Mouse (Mus musculus): ENCODE measurements at regions not wholly inside any gene's neighbourhood (a gene's known extent, or its start where the extent isn't known, plus 50 kb on each side); places are given as distances from the start of the nearest gene placed in this dataset.

GRCm38 (mm10) chr3:107826241-107826760 is 50.7 kb upstream of the Eps8l3 start:
- ATAC-seq (ENCODE audit: low TSS enrichment): no peak

- ATAC-seq (ENCODE audit: low TSS enrichment): peak; percentile 45; the same call in 1 of the 2 replicates
Measured at GRCm38 (mm10) chr3:107825468-107825867, 51.6 kb upstream of the Eps8l3 start.

GRCm38 (mm10) chr3:107824378-107824777 is 52.7 kb upstream of the Eps8l3 start:
- no peak for ATAC-seq (ENCODE audit: low TSS enrichment)

GRCm38 (mm10) chr3:107823655-107824266 is 53.3 kb upstream of the Eps8l3 start:
- 0 out of 2 replicates have a peak, but pooled peaks have one; percentile 14 for ATAC-seq (ENCODE audit: low TSS enrichment)

GRCm38 (mm10) chr3:107823177-107823576 is 53.9 kb upstream of the Eps8l3 start:
- no peak for ATAC-seq (ENCODE audit: low TSS enrichment)

- ATAC-seq (ENCODE audit: low TSS enrichment): no peak
Measured at GRCm38 (mm10) chr3:107822499-107822898, 54.5 kb upstream of the Eps8l3 start.

- no peak for ATAC-seq (ENCODE audit: low TSS enrichment)
Measured at GRCm38 (mm10) chr3:107821952-107822351, 55.1 kb upstream of the Eps8l3 start.

GRCm38 (mm10) chr3:107819622-107820021 is 57.4 kb upstream of the Eps8l3 start:
- no peak for ATAC-seq (ENCODE audit: low TSS enrichment)

GRCm38 (mm10) chr3:107818616-107819495 is 58.2 kb upstream of the Eps8l3 start:
- no peak for ATAC-seq (ENCODE audit: low TSS enrichment)

- ATAC-seq (ENCODE audit: low TSS enrichment): no peak
Measured at GRCm38 (mm10) chr3:107816031-107816430, 55.8 kb upstream of the Csf1 start.

- ATAC-seq (ENCODE audit: low TSS enrichment): no peak
Measured at GRCm38 (mm10) chr3:107814280-107814679, 54.0 kb upstream of the Csf1 start.

GRCm38 (mm10) chr3:107812885-107813284 is 52.6 kb upstream of the Csf1 start:
- no peak for ATAC-seq (ENCODE audit: low TSS enrichment)

GRCm38 (mm10) chr3:107812341-107812740 is 52.1 kb upstream of the Csf1 start:
- ATAC-seq (ENCODE audit: low TSS enrichment): no peak

GRCm38 (mm10) chr3:107810452-107811050 is 50.3 kb upstream of the Csf1 start:
- ATAC-seq (ENCODE audit: low TSS enrichment): no peak
